Mouse (Mus musculus) liver, postnatal 0 days (tissue): Measurements from ENCODE around the gene Fbxo44.

Source experiments
- CTCF ChIP-seq: sonication (generic); IDR thresholded peaks from 2 replicates; pipeline ENCODE4 v1.5.1; 2016; ENCODE audit warnings: antibody characterized with exemption, low read depth
- EP300 ChIP-seq: IDR thresholded peaks from 2 replicates; pipeline ENCODE4 v1.6.1; 2016; ENCODE audit warnings: antibody characterized with exemption, low read depth, mild to moderate bottlenecking

GRCm38 (mm10) chr4:148114758-148115391, 45.4 kb downstream of the Fbxo44 start:
- TF ChIP-seq CTCF (peak; percentile 99), EP300 (no peak)
